18 mouse cellular contexts compared by ENCODE assay signal in genomic region chr19:32958791-32959190, GRCm38 (mm10).
"Had no signal": no experiment of that assay in that cellular context is flagged by ENCODE, and none has a peak within 500 bp of the region (broad histone marks: within the 10 kb centered on the region; RNA-seq: fewer than 3 reads in every experiment).

No protein-coding gene starts in this region.

- ATAC-seq: liver, postnatal 0 days; lung, postnatal 0 days; midbrain, embryonic 16.5 days had no signal

- H3K27me3 ChIP-seq: kidney, embryonic 15.5 days; neural tube, embryonic 13.5 days had no signal

- H3K27ac ChIP-seq: kidney, embryonic 15.5 days; left cerebral cortex, adult 2 months; liver, embryonic 14.5 days; macrophage; midbrain, embryonic 12.5 days; neural tube, embryonic 13.5 days had no signal

- H3K9ac ChIP-seq: kidney, embryonic 15.5 days; liver, embryonic 14.5 days; liver, postnatal 0 days; lung, embryonic 14.5 days; midbrain, embryonic 12.5 days; neural tube, embryonic 13.5 days had no signal

- DNase-seq: kidney, adult 8-10 months; kidney, postnatal 10 days; kidney, postnatal 36 days; layer of hippocampus, postnatal 36 days; liver, postnatal 0 days; lung, embryonic 14.5 days; thymus, adult 18-20 months; thymus, postnatal 14 days had no signal

- H3K36me3 ChIP-seq: kidney, embryonic 15.5 days; midbrain, embryonic 12.5 days; neural tube, embryonic 13.5 days had no signal

- H3K4me3 ChIP-seq: kidney, embryonic 15.5 days; left cerebral cortex, adult 2 months; midbrain, embryonic 12.5 days; myocyte; neural tube, embryonic 13.5 days had no signal

- H3K9me3 ChIP-seq: kidney, embryonic 15.5 days; midbrain, embryonic 12.5 days; neural tube, embryonic 13.5 days had no signal

- H3K4me2 ChIP-seq: kidney, embryonic 15.5 days; liver, embryonic 11.5 days; lung, embryonic 14.5 days; midbrain, embryonic 12.5 days; neural tube, embryonic 13.5 days had no signal
